Mouse (Mus musculus): ENCODE results near the gene Mtmr6. TPM values are rescaled to one million over a fixed set of nuclear protein-coding genes. Genes with fewer than 3 reads are reported as not detected.
"Not testable (repeated sequence)": the region's sequence is repeated elsewhere in the genome, so short reads cannot be mapped to it uniquely, and the experiment has no call there.

Mtmr6 gene
- polyA plus RNA-seq, 1 experiment from 2014 or later: 28.4 TPM

DNA sequence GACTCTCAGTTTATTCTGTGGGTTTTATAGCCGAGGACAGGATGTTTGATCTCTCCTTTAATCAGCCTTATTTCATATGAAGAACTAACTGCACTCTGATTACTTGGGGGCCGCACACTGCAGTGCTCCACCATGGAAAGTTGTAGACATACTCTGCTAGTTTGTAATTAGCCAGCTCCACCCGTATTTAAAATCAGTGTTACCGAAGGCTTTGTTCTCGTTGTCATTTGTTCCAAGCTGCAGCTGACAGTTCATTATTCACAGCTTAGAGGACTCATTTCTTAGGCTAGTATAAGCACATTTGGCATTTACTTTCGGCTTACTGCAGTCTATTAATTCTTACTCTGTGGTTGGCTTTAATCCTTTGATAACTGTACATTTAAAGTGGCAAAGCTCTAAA is 36.0 kb downstream of the Mtmr6 start:
- no peak overlapping the region for H3K4me2 ChIP-seq
- no peak for ATAC-seq (replicated peaks; ENCODE audit: low FRiP score)
- 74% methylated on average over 6 of the region's 6 CpGs for WGBS
- H3K27ac ChIP-seq: no peak overlapping the region
- no peak overlapping the region for H3K4me3 ChIP-seq (replicated peaks)
- H3K9me3 ChIP-seq (replicated peaks): no peaks in the 10 kb centered on the region
- H3K27me3 ChIP-seq: no peaks in the 10 kb centered on the region
- no peak overlapping the region for H3K9ac ChIP-seq
- H3K36me3 ChIP-seq: peaks cover 39% of the 10 kb centered on the region
- H3K4me1 ChIP-seq: no peaks in the 10 kb centered on the region

DNA sequence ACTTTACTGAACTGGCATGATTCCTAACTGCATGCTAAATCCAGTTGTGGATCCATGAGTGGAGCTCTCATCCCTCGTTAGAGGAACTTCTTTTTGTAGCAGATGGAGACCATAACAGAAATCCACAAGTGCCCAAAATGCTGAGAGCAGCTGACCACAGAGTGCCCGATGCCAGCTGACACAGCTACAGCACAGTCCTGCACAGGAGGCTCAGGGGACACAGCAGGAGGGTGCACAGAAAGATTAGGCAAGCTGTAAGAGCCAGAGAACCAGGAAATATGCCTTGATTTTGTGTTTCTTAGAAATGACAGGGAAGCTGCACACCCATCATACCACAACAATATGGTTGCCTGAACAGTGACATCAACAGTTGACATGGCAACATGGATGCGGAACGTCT is 37.4 kb downstream of the Mtmr6 start:
- H3K4me1 ChIP-seq: no peaks in the 10 kb centered on the region
- no peak overlapping the region for H3K4me2 ChIP-seq
- 86% methylated on average over 4 of the region's 4 CpGs for WGBS
- H3K4me3 ChIP-seq (replicated peaks): no peak overlapping the region
- no peak for ATAC-seq (replicated peaks; ENCODE audit: low FRiP score)
- H3K9ac ChIP-seq: no peak overlapping the region
- no peaks in the 10 kb centered on the region for H3K9me3 ChIP-seq (replicated peaks)
- H3K27me3 ChIP-seq: no peaks in the 10 kb centered on the region
- H3K36me3 ChIP-seq: peaks cover 30% of the 10 kb centered on the region
- no peak overlapping the region for H3K27ac ChIP-seq

DNA sequence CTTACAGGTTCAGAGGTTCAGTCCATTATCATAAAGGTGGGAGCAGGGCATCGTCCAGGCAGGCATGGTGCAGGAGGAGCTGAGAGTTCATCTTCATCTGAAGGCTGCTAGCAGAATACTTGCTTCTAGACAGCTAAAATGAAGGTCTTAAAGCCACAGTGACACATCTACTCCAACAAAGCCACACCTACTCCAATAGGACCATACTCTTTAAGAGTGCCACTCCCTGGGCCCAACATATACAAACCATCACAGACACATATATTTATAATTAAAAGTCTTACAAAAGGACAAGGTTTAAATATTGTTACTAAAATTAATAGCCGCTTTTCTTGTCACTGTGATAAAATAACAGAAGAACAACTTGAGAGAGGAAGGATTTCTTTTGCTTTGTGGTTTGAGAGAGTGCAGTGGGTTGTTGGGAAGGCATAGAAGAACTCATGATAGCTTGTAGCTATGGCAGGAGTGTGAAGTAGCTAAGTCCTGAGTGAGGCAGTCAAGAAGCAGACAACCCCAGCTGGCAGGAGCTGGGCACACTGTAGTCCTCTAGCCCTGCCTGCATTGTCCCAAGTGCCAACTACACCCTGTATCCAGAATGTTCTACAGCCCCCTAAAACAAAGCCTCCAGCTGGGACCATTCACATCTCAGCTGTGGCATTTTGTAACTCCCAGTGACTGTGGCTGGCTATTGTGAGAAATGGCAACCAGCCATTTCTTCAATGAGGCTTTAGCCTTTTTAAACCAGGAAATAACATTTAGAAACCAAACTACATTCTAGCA is 39.6 kb downstream of the Mtmr6 start:
- 88% methylated on average over 2 of the region's 2 CpGs for WGBS
- no peak for ATAC-seq (replicated peaks; ENCODE audit: low FRiP score)
- Histone ChIP-seq H3K36me3 (peaks cover 25% of the 10 kb centered on the region), H3K4me2 (no peak overlapping the region), H3K27ac (no peak overlapping the region), H3K9ac (no peak overlapping the region), H3K4me1 (no peaks in the 10 kb centered on the region), H3K27me3 (no peaks in the 10 kb centered on the region), H3K9me3 (replicated peaks) (no peaks in the 10 kb centered on the region), H3K4me3 (replicated peaks) (no peak overlapping the region)

DNA sequence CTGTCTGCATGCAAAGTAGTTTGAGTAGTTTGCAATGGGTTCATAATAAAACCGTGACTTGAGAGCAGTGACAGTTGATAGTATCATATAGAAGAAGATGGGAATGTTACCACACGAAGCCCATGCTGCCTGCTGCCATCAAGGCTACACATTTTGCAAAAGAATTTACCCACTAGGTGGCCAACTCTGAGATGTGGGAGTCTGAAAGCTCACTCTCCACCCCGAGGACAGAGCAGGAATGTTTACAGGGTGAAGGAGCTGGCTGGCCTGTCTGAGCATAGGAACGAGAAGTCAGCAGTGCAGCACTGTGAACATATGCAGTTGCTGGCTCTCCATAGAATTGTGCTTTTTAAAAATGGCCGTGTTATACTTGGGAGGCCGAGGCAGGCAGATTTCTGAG is 43.1 kb downstream of the Mtmr6 start:
- ATAC-seq (replicated peaks; ENCODE audit: low FRiP score): no peak
- H3K4me2 ChIP-seq: no peak overlapping the region
- no peak overlapping the region for H3K9ac ChIP-seq
- no peaks in the 10 kb centered on the region for H3K27me3 ChIP-seq
- H3K27ac ChIP-seq: no peak overlapping the region
- H3K4me3 ChIP-seq (replicated peaks): no peak overlapping the region
- peaks cover 3% of the 10 kb centered on the region; the same call in 1 of the 2 replicates for H3K36me3 ChIP-seq
- 63% methylated on average over 6 of the region's 6 CpGs for WGBS
- H3K4me1 ChIP-seq: no peaks in the 10 kb centered on the region
- H3K9me3 ChIP-seq (replicated peaks): no peaks in the 10 kb centered on the region

DNA sequence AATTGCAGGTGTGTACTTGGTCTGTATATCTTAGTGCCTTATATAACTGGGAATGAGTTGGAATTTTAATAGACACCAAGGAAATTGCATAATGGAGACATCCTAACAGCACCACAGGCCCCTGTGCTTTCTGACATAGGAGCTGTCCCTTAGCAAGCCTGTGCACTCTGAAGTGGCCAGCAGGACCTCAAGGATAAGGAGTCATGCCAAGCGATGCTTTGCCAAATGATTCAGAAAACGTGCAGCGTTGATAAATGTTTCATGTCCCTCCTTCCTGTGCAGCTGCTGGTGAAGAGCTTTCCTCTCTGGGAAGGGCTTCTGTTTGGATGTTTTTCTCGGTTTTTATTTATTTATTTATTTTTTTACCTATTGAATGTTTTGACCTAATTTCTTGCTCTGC is 45.7 kb downstream of the Mtmr6 start:
- Histone ChIP-seq H3K9me3 (replicated peaks) (no peaks in the 10 kb centered on the region), H3K4me2 (no peak overlapping the region), H3K27ac (no peak overlapping the region), H3K4me1 (no peaks in the 10 kb centered on the region), H3K4me3 (replicated peaks) (no peak overlapping the region), H3K27me3 (no peaks in the 10 kb centered on the region), H3K9ac (no peak overlapping the region), H3K36me3 (no peaks in the 10 kb centered on the region)
- 50% methylated on average over 4 of the region's 4 CpGs for WGBS
- no peak for ATAC-seq (replicated peaks; ENCODE audit: low FRiP score)

DNA sequence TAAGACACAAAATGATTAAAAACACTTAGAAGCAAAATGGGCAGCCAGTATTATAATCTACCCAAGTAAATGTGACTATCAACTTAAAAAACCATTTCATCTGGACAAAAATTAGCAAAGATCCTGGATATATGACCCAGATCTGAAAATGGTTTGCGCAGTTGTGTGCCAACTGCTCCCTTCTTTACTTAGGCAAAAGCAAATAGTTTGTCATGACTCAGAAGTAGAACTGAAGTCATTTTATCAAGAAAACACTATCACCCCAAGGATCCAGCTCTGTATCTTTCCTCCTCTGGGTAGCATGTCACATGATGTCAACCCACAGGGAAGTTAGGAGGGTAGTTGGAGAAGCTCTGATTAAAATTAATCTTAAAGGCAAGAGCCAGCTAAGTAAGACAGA is 54.2 kb downstream of the Mtmr6 start:
- H3K9me3 ChIP-seq (replicated peaks): no peaks in the 10 kb centered on the region
- H3K36me3 ChIP-seq: no peaks in the 10 kb centered on the region
- no peak overlapping the region for H3K27ac ChIP-seq
- H3K4me2 ChIP-seq: no peak overlapping the region
- ATAC-seq (replicated peaks; ENCODE audit: low FRiP score): no peak
- H3K27me3 ChIP-seq: no peaks in the 10 kb centered on the region
- no peak overlapping the region for H3K4me3 ChIP-seq (replicated peaks)
- WGBS: 95% methylated on average over 1 of the region's 1 CpGs
- H3K9ac ChIP-seq: no peak overlapping the region
- H3K4me1 ChIP-seq: no peaks in the 10 kb centered on the region

DNA sequence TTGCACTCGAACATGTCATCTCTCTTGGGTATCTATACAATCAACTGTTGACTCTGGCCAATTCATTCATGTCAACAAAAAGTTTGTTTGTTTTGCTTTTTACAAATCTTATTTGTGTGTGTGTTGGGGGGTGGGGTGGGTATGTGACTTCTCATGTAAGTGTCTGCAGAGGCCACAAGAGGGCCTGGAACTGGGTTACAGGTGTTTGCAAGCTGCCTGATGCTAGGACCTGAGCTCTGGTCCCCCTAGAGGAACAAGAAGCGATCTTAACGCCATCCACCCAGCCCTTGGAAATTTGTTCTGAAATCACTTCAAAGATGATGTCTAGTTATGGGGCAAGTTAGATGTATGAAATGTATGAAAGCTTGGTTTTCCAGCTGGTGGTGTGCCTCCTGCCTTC is 55.8 kb downstream of the Mtmr6 start:
- no peaks in the 10 kb centered on the region for H3K27me3 ChIP-seq
- no peaks in the 10 kb centered on the region for H3K4me1 ChIP-seq
- H3K9me3 ChIP-seq (replicated peaks): no peaks in the 10 kb centered on the region
- no peak overlapping the region for H3K4me2 ChIP-seq
- 74% methylated on average over 3 of the region's 3 CpGs for WGBS
- ATAC-seq (replicated peaks; ENCODE audit: low FRiP score): no peak
- H3K9ac ChIP-seq: no peak overlapping the region
- H3K36me3 ChIP-seq: no peaks in the 10 kb centered on the region
- H3K4me3 ChIP-seq (replicated peaks): no peak overlapping the region
- H3K27ac ChIP-seq: no peak overlapping the region

DNA sequence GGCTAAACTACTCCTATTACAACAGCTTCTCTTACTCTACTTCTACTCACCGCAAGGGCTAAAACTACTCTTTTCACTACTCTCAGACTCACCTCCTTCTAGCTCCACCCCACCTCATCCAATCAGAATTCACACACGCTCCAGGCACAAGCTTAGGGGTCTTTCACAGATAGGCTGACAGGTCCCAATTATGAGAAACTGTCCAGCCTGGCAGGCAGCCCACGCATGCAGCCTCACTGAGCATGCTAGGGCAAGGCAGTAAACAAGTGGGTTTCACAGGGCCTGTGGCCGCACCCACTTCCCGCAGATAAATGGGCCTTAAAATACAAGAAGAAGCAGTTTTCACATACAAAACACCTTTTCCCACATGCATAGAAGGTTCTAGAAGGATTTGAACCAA is 75.0 kb downstream of the Mtmr6 start:
- not testable (repeated sequence) for ATAC-seq (replicated peaks; ENCODE audit: low FRiP score); H3K9ac ChIP-seq; H3K4me2 ChIP-seq; H3K9me3 ChIP-seq (replicated peaks); H3K27ac ChIP-seq; H3K4me1 ChIP-seq; H3K27me3 ChIP-seq; H3K4me3 ChIP-seq (replicated peaks); H3K36me3 ChIP-seq
- 79% methylated on average over 5 of the region's 5 CpGs for WGBS

DNA sequence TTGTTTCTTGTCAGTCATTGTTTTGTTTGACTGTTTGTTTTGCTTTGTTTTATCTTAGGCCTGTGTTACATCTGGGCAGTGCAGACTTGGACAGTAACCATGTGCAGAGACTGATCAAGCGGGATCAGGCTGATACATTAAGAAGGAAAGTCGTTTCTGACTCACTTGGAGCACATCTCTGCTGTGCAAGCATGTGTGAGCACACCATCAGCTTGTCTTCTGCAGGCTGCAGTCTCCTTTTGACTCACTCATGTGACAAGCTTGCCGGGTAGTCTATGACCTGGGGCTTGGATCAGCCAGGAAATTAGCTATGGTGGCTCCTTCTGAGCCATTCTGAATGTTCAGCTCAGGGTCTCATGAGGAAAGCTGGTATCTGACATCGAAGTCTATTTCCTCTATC is 75.5 kb downstream of the Mtmr6 start:
- no peaks in the 10 kb centered on the region for H3K27me3 ChIP-seq
- H3K4me1 ChIP-seq: no peaks in the 10 kb centered on the region
- H3K9ac ChIP-seq: no peak overlapping the region
- no peaks in the 10 kb centered on the region for H3K9me3 ChIP-seq (replicated peaks)
- H3K36me3 ChIP-seq: no peaks in the 10 kb centered on the region
- no peak overlapping the region for H3K27ac ChIP-seq
- WGBS: 77% methylated on average over 4 of the region's 4 CpGs
- ATAC-seq (replicated peaks; ENCODE audit: low FRiP score): no peak
- no peak overlapping the region for H3K4me2 ChIP-seq
- no peak overlapping the region for H3K4me3 ChIP-seq (replicated peaks)

DNA sequence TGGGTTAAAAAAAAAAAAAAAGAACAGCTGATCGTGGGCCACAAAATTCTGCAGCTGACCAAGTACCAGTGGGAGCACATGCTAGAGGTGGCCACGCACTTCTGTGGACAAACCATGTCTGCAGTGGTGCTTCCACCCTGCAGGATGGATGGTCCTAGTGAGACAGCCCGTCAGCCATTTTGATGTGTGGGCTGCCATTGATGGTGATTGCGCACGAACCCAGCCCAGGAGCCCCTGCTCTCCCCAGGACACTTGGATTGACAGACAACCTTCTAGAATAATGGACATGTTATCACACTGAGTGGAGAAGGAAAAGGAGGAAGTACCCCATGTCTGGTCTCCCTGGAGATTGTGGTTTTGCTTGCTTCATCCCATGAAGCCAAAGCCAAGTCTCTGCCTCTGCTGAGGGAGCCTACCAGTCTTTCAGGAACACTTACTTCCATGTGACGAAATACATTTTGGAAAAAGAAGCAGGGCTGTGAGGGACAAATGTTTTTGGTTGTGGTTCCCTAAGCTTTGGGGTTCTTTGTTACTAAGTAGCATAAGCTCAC is 80.4 kb downstream of the Mtmr6 start:
- no peak overlapping the region for H3K9ac ChIP-seq
- no peak overlapping the region for H3K4me2 ChIP-seq
- no peaks in the 10 kb centered on the region for H3K4me1 ChIP-seq
- ATAC-seq (replicated peaks; ENCODE audit: low FRiP score): no peak
- no peaks in the 10 kb centered on the region for H3K27me3 ChIP-seq
- no peak overlapping the region for H3K27ac ChIP-seq
- no peaks in the 10 kb centered on the region for H3K9me3 ChIP-seq (replicated peaks)
- no peak overlapping the region for H3K4me3 ChIP-seq (replicated peaks)
- 96% methylated on average over 6 of the region's 6 CpGs for WGBS
- H3K36me3 ChIP-seq: no peaks in the 10 kb centered on the region

MicroRNAs encoded within 50 kb of the gene (microRNA counts, 519-probe panel; counts per million panel counts)
- microRNA mmu-miR-719: 31.7 counts per million

Small RNA genes within 50 kb of the gene (microRNA-seq; reads per million reads assigned to microRNA genes)
- gene Mir719: not detected

Other genes starting within 250 kb of the Mtmr6 start
- gene Atp8a2, start 68.0 kb upstream of the Mtmr6 start, polyA plus RNA-seq (2015; fragmentation: Nextera tagmentation; extraction: Ambion mirVana): 1.2 and 1.4 TPM in 2 replicates
- not detected in 2 replicates for gene Nupl1, start 13.8 kb upstream of the Mtmr6 start, polyA plus RNA-seq (2015; fragmentation: Nextera tagmentation; extraction: Ambion mirVana)
- 48.1 and 50.6 TPM in 2 replicates for gene Gm49336, start 13.7 kb upstream of the Mtmr6 start, polyA plus RNA-seq (2015; fragmentation: Nextera tagmentation; extraction: Ambion mirVana)
- gene Amer2, start 108.0 kb downstream of the Mtmr6 start, polyA plus RNA-seq (2015; fragmentation: Nextera tagmentation; extraction: Ambion mirVana): 2.6 and 2.8 TPM in 2 replicates

Measured in kidney, embryonic 15.5 days (tissue).